In the genomic region with DNA sequence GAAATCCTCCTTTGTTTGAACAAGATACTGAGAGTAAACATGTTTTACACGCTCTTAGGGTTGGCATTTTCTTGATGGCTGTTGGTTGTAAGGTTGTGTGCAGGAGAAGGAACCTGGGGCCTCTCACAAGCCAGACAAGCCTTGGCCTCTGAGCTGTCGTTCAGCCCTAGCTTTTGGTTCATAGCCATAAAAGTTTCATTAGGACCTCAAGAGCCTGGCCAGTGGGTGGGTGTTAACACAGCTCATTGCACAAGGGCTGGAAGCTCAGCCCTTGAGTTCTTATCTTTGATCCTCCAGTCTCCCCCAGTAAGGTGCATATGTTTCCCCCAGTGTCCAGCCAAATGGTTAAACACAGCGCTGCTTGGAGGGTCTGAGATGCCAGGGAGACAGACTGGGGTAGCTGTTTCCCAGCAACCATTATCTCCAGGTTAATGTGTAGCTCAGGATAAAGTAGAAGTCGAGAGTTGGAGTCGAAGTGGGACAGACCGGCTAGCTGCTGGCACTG, we compare ENCODE assay signal across 11 mouse cellular contexts.
A peak's percentile ranks its signal among the peaks of the same experiment; 100 is the strongest.
DNase-seq lines count a peak whose midpoint lies in the region; ATAC-seq and TF ChIP-seq lines count a peak whose summit lies in the region.
"Had no signal": no experiment of that assay in that cellular context is flagged by ENCODE, and none has a peak within 500 bp of the region (broad histone marks: within the 10 kb centered on the region; RNA-seq: fewer than 3 reads in every experiment).

No protein-coding gene starts in this region.

- peak overlapping the region; percentile 65; the same call in 1 of the 2 replicates for H3K27ac ChIP-seq in gastrocnemius, adult 2 months
- peak overlapping the region; percentile 91 for H3K27ac ChIP-seq in kidney, embryonic 16.5 days (ENCODE audit: low read length)
- H3K27ac ChIP-seq in ES-Bruce4 (ENCODE audit: insufficient read depth, low read length): peak overlapping the region; percentile 82
- no peak overlapping the region for H3K27ac ChIP-seq in lung, postnatal 0 days (ENCODE audit: low read length)

- 18% methylated on average over 6 of the region's 6 CpGs for WGBS in kidney, embryonic 16.5 days
- 38% methylated on average over 6 of the region's 6 CpGs for WGBS in lung, postnatal 0 days

- H3K4me1 ChIP-seq in kidney, embryonic 16.5 days (ENCODE audit: insufficient read depth, low read length): peaks cover 52% of the 10 kb centered on the region
- peaks cover 27% of the 10 kb centered on the region for H3K4me1 ChIP-seq in ES-Bruce4 (ENCODE audit: control insufficient read depth, insufficient read depth, low read length)
- peaks cover 10% of the 10 kb centered on the region for H3K4me1 ChIP-seq in lung, postnatal 0 days (ENCODE audit: insufficient read depth, low read depth, low read length)

- intact Hi-C loops in gastrocnemius, adult 2 months (cut with DNase I): no loop called here

- TF ChIP-seq POLR2A in ES-Bruce4 (IDR thresholded peaks at IDR 0.05; ENCODE audit: insufficient read depth, low read length): no peak

- peaks cover 4% of the 10 kb centered on the region; the same call in 1 of the 2 replicates for H3K9me3 ChIP-seq in kidney, embryonic 16.5 days (ENCODE audit: low read length)
- no peaks in the 10 kb centered on the region for H3K9me3 ChIP-seq in ES-Bruce4 (replicated peaks; ENCODE audit: control insufficient read depth, insufficient read depth, low read length, poor library complexity, severe bottlenecking)
- H3K9me3 ChIP-seq in lung, postnatal 0 days (ENCODE audit: low read length): no peaks in the 10 kb centered on the region

- ATAC-seq in kidney, embryonic 16.5 days (ENCODE audit: low FRiP score, low TSS enrichment): peak; percentile 81
- peak; percentile 66 for ATAC-seq in lung, postnatal 0 days
- no peak for ATAC-seq in erythroblast, adult 5-6 weeks (replicated peaks; ENCODE audit: low FRiP score, poor library complexity, severe bottlenecking)
- ATAC-seq: forebrain, embryonic 14.5 days had no signal

- no peak for TF ChIP-seq CTCF in gastrocnemius, adult 2 months (IDR thresholded peaks at IDR 0.05)
- no peak for TF ChIP-seq CTCF in ES-Bruce4 (IDR thresholded peaks at IDR 0.05; ENCODE audit: low read depth, low read length)
- TF ChIP-seq CTCF in lung, postnatal 0 days (IDR thresholded peaks at IDR 0.05): no peak

- TF ChIP-seq EP300 in ES-Bruce4 (IDR thresholded peaks at IDR 0.05; ENCODE audit: insufficient read depth, low read depth, low read length): no peak
- no peak for TF ChIP-seq EP300 in lung, postnatal 0 days (IDR thresholded peaks at IDR 0.05)

- peak overlapping the region; percentile 18; the same call in 1 of the 2 replicates for H3K9ac ChIP-seq in kidney, embryonic 16.5 days (replicated peaks; ENCODE audit: low read length)
- no peak overlapping the region for H3K9ac ChIP-seq in ES-Bruce4 (ENCODE audit: low read depth, poor library complexity, severe bottlenecking)
- H3K9ac ChIP-seq in lung, postnatal 0 days (replicated peaks; ENCODE audit: low read depth): no peak overlapping the region

- DNase-seq in gastrocnemius, adult 2 months: no peak
- no peak for DNase-seq in gastrocnemius, postnatal 25 days
- DNase-seq in kidney, postnatal 36 days: no peak
- DNase-seq in lung, postnatal 0 days (ENCODE audit: low spot score): peak; percentile 65
- DNase-seq in urinary bladder, postnatal 25 days (ENCODE audit: low spot score): no peak
- DNase-seq: left cerebral cortex, postnatal 4 days; thymus, adult 18-20 months had no signal

- peaks cover 6% of the 10 kb centered on the region for H3K36me3 ChIP-seq in kidney, embryonic 16.5 days (ENCODE audit: insufficient read depth, low read length)
- H3K36me3 ChIP-seq in ES-Bruce4 (ENCODE audit: control insufficient read depth, insufficient read depth, low read length, poor library complexity, severe bottlenecking): no peaks in the 10 kb centered on the region
- no peaks in the 10 kb centered on the region for H3K36me3 ChIP-seq in lung, postnatal 0 days (ENCODE audit: insufficient read depth, low read length)

- H3K4me2 ChIP-seq in kidney, embryonic 16.5 days (replicated peaks; ENCODE audit: low read depth, low read length): no peak overlapping the region
- no peak overlapping the region for H3K4me2 ChIP-seq in lung, postnatal 0 days (replicated peaks; ENCODE audit: low read depth, low read length)

- no peaks in the 10 kb centered on the region for H3K27me3 ChIP-seq in kidney, embryonic 16.5 days (ENCODE audit: insufficient read depth, low read length)
- no peaks in the 10 kb centered on the region for H3K27me3 ChIP-seq in ES-Bruce4 (ENCODE audit: control insufficient read depth, insufficient read depth, low read length, poor library complexity, severe bottlenecking)
- H3K27me3 ChIP-seq in lung, postnatal 0 days (replicated peaks; ENCODE audit: insufficient read depth, low read length): no peaks in the 10 kb centered on the region

- no peak overlapping the region for H3K4me3 ChIP-seq in gastrocnemius, adult 2 months
- no peak overlapping the region for H3K4me3 ChIP-seq in kidney, embryonic 16.5 days (ENCODE audit: low read length)
- H3K4me3 ChIP-seq in ES-Bruce4 (ENCODE audit: low read depth, low read length): no peak overlapping the region
- no peak overlapping the region for H3K4me3 ChIP-seq in lung, postnatal 0 days (ENCODE audit: low read depth, low read length)
